Mouse (Mus musculus) kidney, adult 9 months (tissue): ENCODE measurements at regions not wholly inside any gene's neighbourhood (a gene's known extent, or its start where the extent isn't known, plus 50 kb on each side); places are given as distances from the start of the nearest gene placed in this dataset.

ENCODE experiments used
- DNase-seq: peaks from one replicate; pipeline ENCODE4 v3.0.0; 2022

GRCm38 (mm10) chr1:89392711-89393110, 61.9 kb upstream of the Agap1 start:
- no peak for DNase-seq

GRCm38 (mm10) chr1:89394471-89394870, 60.1 kb upstream of the Agap1 start:
- no peak for DNase-seq

GRCm38 (mm10) chr1:89400734-89401202, 53.8 kb upstream of the Agap1 start:
- DNase-seq = no peak

GRCm38 (mm10) chr1:89402513-89403210, 51.9 kb upstream of the Agap1 start:
- no peak for DNase-seq

GRCm38 (mm10) chr1:89403551-89404050, 51.0 kb upstream of the Agap1 start:
- DNase-seq = peak; percentile 64
